Mouse (Mus musculus): ENCODE measurements at regions not wholly inside any gene's neighbourhood (a gene's known extent, or its start where the extent isn't known, plus 50 kb on each side); places are given as distances from the start of the nearest gene placed in this dataset.

DNA sequence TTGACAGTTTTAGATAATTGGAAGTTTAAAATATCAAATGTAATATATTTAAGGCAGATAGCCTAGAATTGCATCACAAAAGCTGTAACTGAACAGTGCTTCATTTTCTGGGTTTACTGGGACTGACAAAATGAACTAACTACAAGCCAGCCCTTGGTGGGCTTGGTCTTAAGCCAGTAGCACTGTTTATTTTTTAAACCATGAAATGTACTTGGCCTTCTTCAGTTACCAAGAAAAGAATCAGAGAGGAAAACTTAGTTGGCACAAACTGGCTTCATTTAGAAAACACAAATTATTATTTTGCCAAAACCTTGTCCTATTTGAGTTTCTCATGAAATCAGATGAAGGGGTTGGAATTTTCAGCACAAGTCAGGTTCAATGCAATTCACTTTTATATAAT is 989.8 kb upstream of the Zeb2 start:
- TF ChIP-seq POLR2A (IDR thresholded peaks at IDR 0.05; ENCODE audit: borderline replicate concordance, extremely low read depth, low read depth, low read length) (no peak), CTCF (IDR thresholded peaks at IDR 0.05; ENCODE audit: insufficient read depth, low read length) (no peak)
- no peak overlapping the region for H3K4me3 ChIP-seq (replicated peaks; ENCODE audit: extremely low read depth, low read depth, low read length)
- H3K4me1 ChIP-seq (ENCODE audit: control insufficient read depth, insufficient read depth, low read length) = no peaks in the 10 kb centered on the region
- no peak for DNase-seq

DNA sequence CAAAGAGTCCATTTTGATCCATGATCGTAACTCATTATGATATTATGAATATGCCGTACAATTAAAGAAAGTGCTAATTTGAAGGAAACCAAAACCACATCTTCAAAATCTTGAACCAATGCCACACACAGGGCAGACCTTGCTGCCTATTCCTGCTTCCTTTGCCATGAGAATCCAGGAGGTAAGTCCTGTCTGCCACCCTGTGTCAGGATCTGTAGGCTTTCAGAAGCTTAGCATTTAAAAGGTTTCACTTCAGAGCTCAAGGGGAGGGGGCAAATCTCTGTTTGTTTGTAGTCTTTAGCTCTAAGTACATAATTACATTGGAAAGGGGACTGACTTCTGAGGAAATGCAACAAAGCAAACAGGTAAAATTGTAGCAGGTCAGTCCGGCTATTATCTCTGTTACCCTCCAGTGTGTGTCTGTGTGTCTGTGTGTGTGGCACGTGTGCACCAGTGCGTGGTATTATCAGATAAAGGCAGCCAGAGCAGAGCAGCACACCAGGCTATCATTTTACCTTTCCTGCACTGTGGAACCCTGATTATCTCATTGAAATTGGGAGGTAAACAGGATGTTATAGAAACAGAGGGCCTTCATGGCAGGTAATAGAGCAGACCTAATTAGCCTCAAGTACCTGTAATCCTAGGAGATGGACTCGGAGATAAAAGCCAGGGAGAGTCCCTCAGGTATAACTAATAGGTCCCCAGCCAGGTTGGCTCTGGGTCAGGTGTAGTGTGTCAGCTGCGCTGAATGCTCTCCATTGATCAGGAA is 948.0 kb upstream of the Zeb2 start:
- 75% methylated on average over 7 of the region's 7 CpGs for WGBS
- no peaks in the 10 kb centered on the region for H3K4me1 ChIP-seq (ENCODE audit: control insufficient read depth, insufficient read depth, low read length)
- TF ChIP-seq CTCF (IDR thresholded peaks at IDR 0.05; ENCODE audit: insufficient read depth, low read length) (no peak), POLR2A (IDR thresholded peaks at IDR 0.05; ENCODE audit: borderline replicate concordance, extremely low read depth, low read depth, low read length) (no peak)
- DNase-seq = no peak
- no peak overlapping the region for H3K4me3 ChIP-seq (replicated peaks; ENCODE audit: extremely low read depth, low read depth, low read length)

DNA sequence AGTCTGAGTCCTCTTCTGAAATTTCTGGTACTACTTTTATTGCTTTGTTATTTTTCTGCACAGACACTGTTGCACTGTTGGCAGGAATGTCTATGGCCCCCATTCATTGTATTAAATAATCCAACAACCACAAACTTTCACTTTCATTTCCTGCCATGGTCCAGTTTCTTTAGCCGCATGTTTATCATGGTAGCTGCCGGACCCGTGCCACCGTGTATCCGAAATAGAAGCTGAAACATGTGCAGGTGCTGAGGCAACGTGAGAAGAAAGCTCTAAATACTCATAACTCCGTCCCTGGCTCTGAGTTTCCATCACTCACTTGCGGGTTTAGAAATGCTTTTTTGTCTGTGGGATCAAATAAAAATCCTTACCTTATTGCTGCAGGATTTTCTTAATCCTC is 938.5 kb upstream of the Zeb2 start:
- H3K4me1 ChIP-seq (ENCODE audit: control insufficient read depth, insufficient read depth, low read length) = no peaks in the 10 kb centered on the region
- no peak for DNase-seq
- WGBS = 42% methylated on average over 8 of the region's 8 CpGs
- no peak for TF ChIP-seq CTCF (IDR thresholded peaks at IDR 0.05; ENCODE audit: insufficient read depth, low read length)
- TF ChIP-seq POLR2A (IDR thresholded peaks at IDR 0.05; ENCODE audit: borderline replicate concordance, extremely low read depth, low read depth, low read length) = no peak
- H3K4me3 ChIP-seq (replicated peaks; ENCODE audit: extremely low read depth, low read depth, low read length) = peak overlapping the region; percentile 24

DNA sequence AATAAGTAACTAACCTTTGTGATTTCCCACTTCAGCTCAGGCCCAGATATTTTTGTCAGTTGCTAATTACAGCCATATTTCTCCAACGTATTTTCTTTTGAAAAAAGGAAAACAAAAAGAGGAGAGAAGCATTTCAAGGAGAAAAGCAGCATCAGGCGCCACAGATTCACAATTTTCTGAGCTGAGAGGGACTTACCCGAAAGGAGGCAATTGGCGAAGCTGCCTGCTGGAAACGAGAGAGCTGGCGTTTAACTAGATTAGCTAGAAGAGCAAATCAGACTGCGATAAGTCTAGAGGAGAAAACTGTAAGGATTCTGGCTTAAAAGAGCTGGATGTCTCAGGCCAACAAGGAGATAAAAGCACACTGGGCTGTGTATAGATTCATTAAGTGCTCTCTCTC is 937.7 kb upstream of the Zeb2 start:
- H3K4me3 ChIP-seq (replicated peaks; ENCODE audit: extremely low read depth, low read depth, low read length) = no peak overlapping the region
- 74% methylated on average over 7 of the region's 7 CpGs for WGBS
- no peaks in the 10 kb centered on the region for H3K4me1 ChIP-seq (ENCODE audit: control insufficient read depth, insufficient read depth, low read length)
- DNase-seq = no peak
- TF ChIP-seq CTCF (IDR thresholded peaks at IDR 0.05; ENCODE audit: insufficient read depth, low read length) (no peak), POLR2A (IDR thresholded peaks at IDR 0.05; ENCODE audit: borderline replicate concordance, extremely low read depth, low read depth, low read length) (no peak)

DNA sequence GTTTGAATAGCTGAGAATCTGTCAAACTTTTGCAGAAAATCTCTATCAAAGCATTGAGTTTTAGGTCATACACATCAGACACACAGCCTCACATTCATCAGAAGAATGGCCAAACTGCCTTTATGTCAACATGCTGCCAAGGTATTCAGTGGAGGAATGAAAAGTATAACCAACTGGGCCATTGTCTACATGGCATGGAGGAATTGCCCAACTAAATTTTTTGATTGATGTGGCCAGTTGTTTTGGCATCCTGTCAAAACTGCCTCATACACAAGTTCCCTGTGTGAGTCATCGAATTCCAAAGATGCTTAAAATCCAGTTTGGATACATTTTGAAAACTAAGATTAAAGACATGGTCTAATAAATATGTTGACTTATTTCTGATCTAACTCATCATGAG is 904.7 kb upstream of the Zeb2 start:
- 55% methylated on average over 1 of the region's 1 CpGs for WGBS
- Histone ChIP-seq H3K4me3 (replicated peaks; ENCODE audit: extremely low read depth, low read depth, low read length) (no peak overlapping the region), H3K4me1 (ENCODE audit: control insufficient read depth, insufficient read depth, low read length) (no peaks in the 10 kb centered on the region)
- DNase-seq = no peak
- TF ChIP-seq CTCF (IDR thresholded peaks at IDR 0.05; ENCODE audit: insufficient read depth, low read length) = no peak
- TF ChIP-seq POLR2A (IDR thresholded peaks at IDR 0.05; ENCODE audit: borderline replicate concordance, extremely low read depth, low read depth, low read length) = no peak

DNA sequence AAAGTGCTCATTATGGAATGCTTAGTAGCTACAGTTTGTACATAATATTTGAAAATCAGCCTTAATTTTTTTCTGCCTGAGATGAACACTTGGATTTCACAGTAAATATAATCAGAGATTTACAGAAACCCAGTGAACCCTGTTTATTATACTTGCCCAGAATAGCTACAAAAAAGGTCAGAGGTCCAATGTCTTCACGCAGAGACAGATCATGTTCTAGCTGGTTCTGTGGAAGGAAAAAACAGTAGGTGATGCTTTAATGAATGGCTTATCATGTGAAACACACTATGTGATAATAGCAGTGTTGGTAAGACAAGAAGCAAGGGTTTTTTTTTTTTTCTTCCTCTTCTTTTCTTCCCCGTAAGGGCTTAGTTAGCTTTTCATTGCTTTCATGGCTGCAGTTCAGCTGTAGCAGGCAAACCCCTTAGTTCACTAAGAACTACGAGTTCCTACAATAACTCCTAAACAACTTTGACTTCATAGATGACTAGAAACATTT is 896.6 kb upstream of the Zeb2 start:
- no peak overlapping the region for H3K4me3 ChIP-seq (replicated peaks; ENCODE audit: extremely low read depth, low read depth, low read length)
- WGBS = 62% methylated on average over 3 of the region's 3 CpGs
- no peak for DNase-seq
- no peak for TF ChIP-seq CTCF (IDR thresholded peaks at IDR 0.05; ENCODE audit: insufficient read depth, low read length)
- no peak for TF ChIP-seq POLR2A (IDR thresholded peaks at IDR 0.05; ENCODE audit: borderline replicate concordance, extremely low read depth, low read depth, low read length)
- no peaks in the 10 kb centered on the region for H3K4me1 ChIP-seq (ENCODE audit: control insufficient read depth, insufficient read depth, low read length)

DNA sequence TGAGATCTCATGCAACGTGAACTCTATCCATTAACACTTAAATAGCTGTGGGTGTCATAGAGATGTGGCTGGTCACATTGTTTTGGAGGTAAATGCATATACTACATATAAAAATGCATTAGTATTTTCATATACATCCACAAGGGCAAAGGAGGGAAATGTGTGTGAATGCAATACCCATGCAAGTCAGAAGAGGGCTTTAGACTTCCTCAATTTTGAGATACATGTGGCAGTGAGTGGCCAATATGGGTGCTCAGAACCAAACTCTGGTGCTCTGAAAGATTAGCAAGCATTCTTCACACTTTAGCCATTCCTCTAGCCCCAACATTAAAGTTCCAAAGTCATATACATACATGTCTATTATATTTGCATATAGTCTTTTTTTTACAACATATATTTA is 895.5 kb upstream of the Zeb2 start:
- Histone ChIP-seq H3K4me1 (ENCODE audit: control insufficient read depth, insufficient read depth, low read length) (no peaks in the 10 kb centered on the region), H3K4me3 (replicated peaks; ENCODE audit: extremely low read depth, low read depth, low read length) (no peak overlapping the region)
- no peak for DNase-seq
- TF ChIP-seq POLR2A (IDR thresholded peaks at IDR 0.05; ENCODE audit: borderline replicate concordance, extremely low read depth, low read depth, low read length) = no peak
- no peak for TF ChIP-seq CTCF (IDR thresholded peaks at IDR 0.05; ENCODE audit: insufficient read depth, low read length)
- WGBS = 90% methylated on average over 1 of the region's 1 CpGs

DNA sequence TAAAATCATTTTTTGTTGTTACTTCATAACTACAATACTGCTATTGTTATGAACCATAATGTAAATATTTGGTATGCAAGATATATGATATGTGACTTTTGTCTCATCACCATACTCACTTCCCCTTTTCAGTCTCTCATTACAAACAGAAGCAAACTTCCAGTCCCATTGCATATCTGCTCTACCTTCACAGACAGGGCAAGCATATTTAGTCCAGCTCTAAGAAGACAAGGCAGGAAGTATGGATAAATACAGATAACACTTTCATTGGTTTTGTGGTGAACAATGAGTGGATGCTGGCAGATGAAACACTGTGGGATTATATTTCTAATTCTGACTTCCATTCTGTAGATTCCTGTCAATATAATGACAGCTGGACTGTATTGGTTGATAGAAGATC is 858.0 kb upstream of the Zeb2 start:
- DNase-seq = no peak
- no peaks in the 10 kb centered on the region for H3K4me1 ChIP-seq (ENCODE audit: control insufficient read depth, insufficient read depth, low read length)
- TF ChIP-seq POLR2A (IDR thresholded peaks at IDR 0.05; ENCODE audit: borderline replicate concordance, extremely low read depth, low read depth, low read length) = no peak
- TF ChIP-seq CTCF (IDR thresholded peaks at IDR 0.05; ENCODE audit: insufficient read depth, low read length) = no peak
- no peak overlapping the region for H3K4me3 ChIP-seq (replicated peaks; ENCODE audit: extremely low read depth, low read depth, low read length)

DNA sequence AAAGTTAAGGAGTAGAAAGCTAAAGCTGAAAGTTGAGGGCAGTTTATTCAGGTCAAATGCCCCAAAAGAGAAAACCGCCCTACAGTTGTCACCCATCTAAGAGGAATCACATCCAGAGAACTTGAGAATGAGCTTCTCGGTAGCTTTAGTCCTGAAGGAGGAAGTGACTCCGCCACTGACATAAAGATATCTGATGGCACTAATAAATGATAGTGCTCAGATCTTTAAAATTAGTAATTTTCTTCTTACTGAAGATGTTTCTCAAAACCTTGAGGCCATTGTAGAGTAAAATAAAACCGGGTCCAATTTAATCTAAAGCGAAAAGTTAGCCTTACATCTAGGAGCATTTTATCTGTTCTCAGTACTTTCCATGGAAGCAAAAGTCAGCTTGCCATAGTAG is 851.4 kb upstream of the Zeb2 start:
- no peak overlapping the region for H3K4me3 ChIP-seq (replicated peaks; ENCODE audit: extremely low read depth, low read depth, low read length)
- no peak for TF ChIP-seq CTCF (IDR thresholded peaks at IDR 0.05; ENCODE audit: insufficient read depth, low read length)
- no peak for TF ChIP-seq POLR2A (IDR thresholded peaks at IDR 0.05; ENCODE audit: borderline replicate concordance, extremely low read depth, low read depth, low read length)
- H3K4me1 ChIP-seq (ENCODE audit: control insufficient read depth, insufficient read depth, low read length) = no peaks in the 10 kb centered on the region
- WGBS = 84% methylated on average over 5 of the region's 5 CpGs
- no peak for DNase-seq

DNA sequence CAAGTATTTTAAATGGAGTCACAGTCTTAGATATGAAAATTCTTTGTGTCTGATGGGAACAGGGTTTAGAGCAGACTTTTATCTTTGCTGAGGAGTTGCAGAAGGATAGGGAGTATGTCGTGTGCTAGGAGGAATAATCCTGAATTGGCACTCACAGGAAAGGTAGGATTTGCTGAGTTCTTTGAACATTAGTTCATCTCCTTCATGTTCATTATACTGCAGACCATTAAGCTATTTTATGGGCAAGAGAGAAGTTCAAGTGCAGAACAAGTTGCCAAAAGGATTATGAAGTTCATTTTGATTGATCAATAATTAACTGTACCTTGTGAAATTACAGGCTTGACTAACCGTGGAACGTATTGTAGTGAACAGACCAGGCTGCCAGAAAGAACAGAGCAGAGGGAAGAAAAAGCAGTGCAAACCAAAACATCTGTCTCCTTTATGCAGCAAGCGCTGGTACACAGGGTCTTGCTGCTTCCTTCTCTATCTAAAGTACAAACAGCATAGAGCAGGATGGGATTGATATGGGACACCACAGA is 839.7 kb upstream of the Zeb2 start:
- DNase-seq = no peak
- no peak overlapping the region for H3K4me3 ChIP-seq (replicated peaks; ENCODE audit: extremely low read depth, low read depth, low read length)
- 70% methylated on average over 4 of the region's 4 CpGs for WGBS

More for the DNA sequence above, 839.7 kb upstream of the Zeb2 start:
- TF ChIP-seq CTCF (IDR thresholded peaks at IDR 0.05; ENCODE audit: insufficient read depth, low read length) = no peak
- no peak for TF ChIP-seq POLR2A (IDR thresholded peaks at IDR 0.05; ENCODE audit: borderline replicate concordance, extremely low read depth, low read depth, low read length)
- no peaks in the 10 kb centered on the region for H3K4me1 ChIP-seq (ENCODE audit: control insufficient read depth, insufficient read depth, low read length)

Data from lung, adult 2 months (tissue).